Mouse (Mus musculus) thymus, adult 2 months (tissue): ENCODE data around the gene Dusp8. TPM values are rescaled to one million over a fixed set of nuclear protein-coding genes. Genes with fewer than 3 reads are reported as not detected.

Experiments
- DNase-seq: peaks from one replicate; pipeline ENCODE4 v3.0.0; 2021
- H3K27ac ChIP-seq: fragments of 200-500 bp; 2 replicates; pipeline ENCODE4 v1.5.1; 2012; ENCODE audit warnings: low read length, control low read depth; ENCODE audit not compliant: control insufficient read depth, insufficient read depth
- H3K27me3 ChIP-seq: fragments of 200-500 bp; 2 replicates; pipeline ENCODE4 v1.6.1; 2012; ENCODE audit warnings: mild to moderate bottlenecking, low read length, moderate library complexity, mixed read lengths; ENCODE audit not compliant: control insufficient read depth, insufficient read depth
- H3K36me3 ChIP-seq: fragments of 200-500 bp; 2 replicates; pipeline ENCODE4 v1.6.1; 2012; ENCODE audit warnings: mild to moderate bottlenecking, low read length, moderate library complexity; ENCODE audit not compliant: control insufficient read depth, insufficient read depth
- H3K4me1 ChIP-seq: fragments of 200-500 bp; replicated peaks from 2 replicates; pipeline ENCODE4 v1.6.1; 2012; ENCODE audit warnings: low read length; ENCODE audit not compliant: control insufficient read depth, insufficient read depth
- H3K4me3 ChIP-seq: fragments of 200-500 bp; 2 replicates; pipeline ENCODE4 v1.5.1; 2012; ENCODE audit warnings: mild to moderate bottlenecking, low read length, control low read depth, moderate library complexity; ENCODE audit not compliant: control insufficient read depth, insufficient read depth
- CTCF ChIP-seq: fragments of 200-500 bp; IDR thresholded peaks from 2 replicates; pipeline ENCODE4 v1.5.1; 2012; ENCODE audit warnings: mild to moderate bottlenecking, control low read depth, low read length, moderate library complexity, borderline replicate concordance; ENCODE audit not compliant: control insufficient read depth, poor library complexity, insufficient read depth; ENCODE audit errors: extremely low read depth
- POLR2A ChIP-seq: fragments of 200-500 bp; IDR thresholded peaks from 2 replicates; pipeline ENCODE4 v1.6.1; 2012; ENCODE audit warnings: mild to moderate bottlenecking, low read length, control low read depth, moderate library complexity; ENCODE audit not compliant: control insufficient read depth, poor library complexity, insufficient read depth; ENCODE audit errors: extremely low read depth
- WGBS: fragments of 180-500 bp; shearing (Covaris S2); methylation state at CpG from one replicate; pipeline ENCODE4 v1.1.7; 2018; 5-methylcytosine and 5-hydroxymethylcytosine counted together
- polyA plus RNA-seq: library from polyadenylated mRNA; depleted of rRNA; stranded (reverse); fragments of >200 nt; gene quantifications from 2 replicates; pipeline ENCODE4 v1.2.3, GENCODE M21; 2012

The Dusp8 gene
- polyA plus RNA-seq, 1 experiment, result 4.0 TPM

DNA sequence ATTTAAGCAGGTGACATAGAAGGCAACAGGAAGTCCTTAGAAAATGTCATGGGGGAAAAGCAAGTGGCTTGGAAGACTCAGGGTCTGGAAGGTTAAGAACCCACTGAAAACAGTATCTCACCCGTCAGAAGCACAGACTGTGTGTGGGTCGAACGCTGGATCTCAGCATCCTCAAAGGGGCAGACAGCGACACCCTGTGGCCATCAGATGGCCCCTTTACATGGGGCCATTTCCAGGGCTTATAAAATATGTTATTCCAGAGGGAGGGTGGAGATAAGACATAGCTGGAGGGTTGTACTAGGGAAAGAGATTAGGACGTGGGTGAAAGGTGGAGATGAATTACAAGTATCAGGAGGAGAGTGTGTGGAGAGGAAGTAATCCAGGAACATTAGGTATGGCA, 24.0 kb upstream of the Dusp8 start:
- no peak for DNase-seq
- no peaks in the 10 kb centered on the region for H3K36me3 ChIP-seq
- no peaks in the 10 kb centered on the region for H3K4me1 ChIP-seq
- no peak overlapping the region for H3K27ac ChIP-seq
- 26% methylated on average over 5 of the region's 5 CpGs for WGBS
- TF ChIP-seq POLR2A, result no peak
- H3K27me3 ChIP-seq, result no peaks in the 10 kb centered on the region
- H3K4me3 ChIP-seq, result no peak overlapping the region

DNA sequence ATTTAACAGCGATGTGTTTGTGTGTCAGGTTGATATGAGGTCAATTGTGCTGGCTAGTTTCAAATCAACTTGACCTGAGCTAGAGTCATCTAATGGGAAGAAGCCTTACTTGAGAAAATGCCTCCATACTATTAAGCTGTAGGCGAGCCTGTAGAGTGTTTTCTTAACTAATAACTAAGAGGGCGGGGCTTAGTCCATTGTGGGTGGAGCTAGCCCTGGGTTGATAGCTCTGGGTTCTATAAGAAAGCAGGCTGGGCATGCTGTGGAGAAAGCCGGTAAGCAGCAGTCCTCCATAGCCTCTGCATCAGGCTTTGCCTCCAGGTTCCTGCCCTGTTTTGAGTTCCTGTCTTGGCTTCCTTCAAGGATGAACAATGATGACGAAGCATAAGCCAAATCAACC, 9.1 kb upstream of the Dusp8 start:
- H3K4me1 ChIP-seq, result no peaks in the 10 kb centered on the region

DNA sequence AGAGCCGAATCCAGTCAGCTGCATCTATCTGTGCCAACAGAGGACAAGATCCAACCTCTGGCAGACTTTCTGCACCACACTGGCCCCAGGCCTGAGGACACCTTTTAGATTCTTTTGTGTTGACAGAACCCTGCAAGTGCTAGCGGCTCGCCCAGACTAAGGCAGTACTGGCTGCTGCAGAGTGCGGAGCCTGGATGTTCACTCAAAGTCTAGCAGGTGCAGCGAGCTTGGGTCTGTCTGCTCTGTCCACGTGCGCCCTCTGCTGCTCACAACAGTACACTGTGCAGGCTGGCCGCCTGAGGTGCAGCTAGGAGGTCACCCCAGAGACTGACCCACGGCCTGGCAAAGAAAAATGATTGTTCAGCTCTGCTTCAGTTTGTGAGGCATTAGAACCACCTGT, 2.1 kb upstream of the Dusp8 start:
- Histone ChIP-seq H3K4me3 (no peak overlapping the region), H3K27ac (no peak overlapping the region), H3K36me3 (no peaks in the 10 kb centered on the region), H3K4me1 (peaks cover 16% of the 10 kb centered on the region), H3K27me3 (peaks cover 17% of the 10 kb centered on the region)
- WGBS, result 9% methylated on average over 9 of the region's 9 CpGs
- DNase-seq, result peak; percentile 72
- TF ChIP-seq POLR2A, result no peak
- TF ChIP-seq CTCF, result peak; percentile 84

More for the DNA sequence above, 9.1 kb upstream of the Dusp8 start:
- TF ChIP-seq POLR2A (no peak), CTCF (no peak)
- Histone ChIP-seq H3K36me3 (no peaks in the 10 kb centered on the region), H3K27ac (no peak overlapping the region), H3K4me3 (no peak overlapping the region), H3K27me3 (no peaks in the 10 kb centered on the region)
- no peak for DNase-seq
- 50% methylated on average over 5 of the region's 5 CpGs for WGBS

DNA sequence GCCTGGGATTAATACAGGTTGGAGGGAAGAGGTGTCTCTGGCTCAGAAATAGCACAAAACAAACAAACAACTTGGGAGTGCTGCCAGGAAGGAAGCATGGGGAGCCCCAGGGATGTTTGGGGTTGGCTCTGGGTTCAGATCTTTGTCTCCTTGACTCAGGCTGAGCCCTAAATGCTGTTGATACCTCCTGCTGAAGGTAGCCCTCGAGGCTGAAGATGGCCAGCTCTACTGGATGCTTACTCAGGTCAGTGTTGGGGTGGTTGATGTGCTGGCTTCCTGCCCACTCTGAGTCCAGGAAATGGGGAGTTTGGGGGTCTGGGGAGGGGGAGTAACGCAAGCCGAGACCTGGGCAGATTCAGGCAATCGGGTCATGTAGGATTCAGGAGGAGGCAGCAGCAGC, 1.1 kb upstream of the Dusp8 start:
- no peak overlapping the region for H3K4me3 ChIP-seq
- 62% methylated on average over 4 of the region's 4 CpGs for WGBS
- no peak for TF ChIP-seq POLR2A
- TF ChIP-seq CTCF, result no peak

DNA sequence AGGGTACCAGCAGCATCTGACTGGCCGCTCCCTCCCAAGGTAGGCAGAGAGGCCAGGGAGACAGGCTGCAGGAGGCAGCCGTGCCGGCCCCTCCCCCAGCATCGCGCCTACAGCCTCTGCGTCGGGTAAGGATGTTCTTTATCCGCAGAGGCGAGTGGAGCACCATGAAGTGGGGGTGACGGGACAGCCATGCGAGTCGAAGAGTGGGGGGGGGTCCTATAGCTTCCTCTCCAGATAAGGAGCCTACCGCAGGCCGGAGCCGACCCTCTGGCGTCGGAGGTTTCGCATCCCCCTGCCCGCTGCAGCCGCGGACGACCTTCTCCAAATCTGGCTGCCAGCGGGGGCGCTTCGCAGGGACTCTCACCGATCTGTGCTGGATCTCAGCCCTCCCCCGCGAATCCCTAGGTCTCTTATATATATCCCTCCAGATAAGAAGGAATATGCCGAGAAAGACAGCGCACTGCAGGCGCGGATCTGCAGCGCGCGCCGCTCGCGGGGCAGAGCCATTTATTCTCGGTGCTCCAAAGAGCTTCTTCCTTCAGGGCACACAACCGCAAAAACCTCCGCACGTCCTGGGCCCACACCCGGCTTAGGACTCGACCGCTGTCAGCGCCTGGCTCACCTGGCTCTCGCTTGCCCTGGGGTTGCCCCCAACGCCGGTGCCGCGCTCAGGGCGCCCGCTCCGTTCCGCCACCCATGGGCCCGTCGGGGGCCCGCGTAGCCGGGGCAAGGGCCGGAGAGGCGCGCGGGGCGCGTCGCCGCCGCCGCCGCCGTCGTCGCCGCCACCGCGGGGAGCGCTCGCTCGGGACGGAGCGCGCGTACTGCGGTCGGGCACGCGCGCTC, 1.1 kb downstream of the Dusp8 start:
- TF ChIP-seq CTCF (no peak), POLR2A (no peak)
- 4% methylated on average over 89 of the region's 89 CpGs for WGBS
- H3K27me3 ChIP-seq, result peaks cover 17% of the 10 kb centered on the region
- H3K4me1 ChIP-seq, result peaks cover 16% of the 10 kb centered on the region
- no peak overlapping the region for H3K27ac ChIP-seq
- DNase-seq, result peak; percentile 9
- no peaks in the 10 kb centered on the region for H3K36me3 ChIP-seq
- H3K4me3 ChIP-seq, result peak overlapping the region; percentile 42

More for the DNA sequence above, 1.1 kb upstream of the Dusp8 start:
- Histone ChIP-seq H3K27ac (no peak overlapping the region), H3K27me3 (peaks cover 17% of the 10 kb centered on the region), H3K4me1 (peaks cover 16% of the 10 kb centered on the region), H3K36me3 (no peaks in the 10 kb centered on the region)
- no peak for DNase-seq

DNA sequence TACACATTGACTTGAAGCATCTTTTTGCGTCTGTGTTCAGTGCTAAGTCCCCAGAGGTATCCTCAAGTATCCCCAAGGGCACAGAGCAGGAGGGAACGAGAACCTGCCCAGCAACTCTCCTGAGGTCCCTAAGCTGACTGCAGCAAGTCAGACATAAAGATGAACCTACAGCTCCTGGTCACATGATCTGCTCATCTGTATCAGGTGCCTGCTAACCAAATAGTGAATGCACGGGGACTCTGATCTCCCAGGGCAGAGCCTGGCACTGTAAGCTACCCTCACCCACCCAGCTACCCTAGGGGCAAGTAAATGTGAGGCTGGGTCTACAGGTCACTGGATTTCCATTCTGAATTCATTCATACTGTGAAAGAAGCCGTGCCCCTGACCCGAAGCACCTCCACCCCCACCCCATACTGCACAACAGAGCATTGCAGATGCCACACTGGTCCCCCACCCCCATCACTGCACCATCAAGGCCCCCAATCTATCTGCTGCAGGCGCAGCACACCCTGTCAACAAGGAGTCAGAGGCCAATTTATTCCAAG, 1.9 kb downstream of the Dusp8 start:
- WGBS, result 46% methylated on average over 6 of the region's 6 CpGs
- Histone ChIP-seq H3K4me3 (no peak overlapping the region), H3K4me1 (peaks cover 16% of the 10 kb centered on the region), H3K27me3 (peaks cover 17% of the 10 kb centered on the region), H3K36me3 (no peaks in the 10 kb centered on the region), H3K27ac (no peak overlapping the region)
- DNase-seq, result no peak
- TF ChIP-seq POLR2A, result no peak
- TF ChIP-seq CTCF, result no peak

DNA sequence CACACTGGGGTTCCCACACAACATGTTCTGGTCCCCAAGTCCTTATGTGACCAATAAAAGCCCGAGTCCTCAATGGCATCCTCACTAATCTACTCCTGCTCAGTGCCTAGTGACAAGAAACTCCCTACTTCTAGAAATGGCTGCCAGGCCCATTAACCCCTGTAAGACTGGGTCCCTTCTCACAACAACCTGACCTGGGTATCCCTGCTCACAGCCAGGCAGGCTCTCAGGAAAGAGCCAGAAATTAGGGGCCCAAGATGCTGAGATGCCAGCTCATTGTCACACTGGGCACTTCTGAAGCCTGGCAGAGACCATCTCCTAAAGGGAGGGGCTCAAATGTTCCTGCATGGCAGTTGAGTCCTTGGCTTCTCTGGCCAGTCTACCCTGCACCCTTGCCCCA, 2.7 kb downstream of the Dusp8 start:
- no peak overlapping the region for H3K4me3 ChIP-seq
- H3K27me3 ChIP-seq, result peaks cover 17% of the 10 kb centered on the region
- no peak for TF ChIP-seq POLR2A
- no peak for TF ChIP-seq CTCF
- DNase-seq, result no peak
- WGBS, result 71% methylated on average over 1 of the region's 1 CpGs
- no peak overlapping the region for H3K27ac ChIP-seq
- peaks cover 16% of the 10 kb centered on the region for H3K4me1 ChIP-seq
- no peaks in the 10 kb centered on the region for H3K36me3 ChIP-seq
